ENCODE assay signal across 20 mouse cellular contexts in genomic region chr11:88495018-88495417, GRCm38 (mm10).
"Had no signal": no experiment of that assay in that cellular context is flagged by ENCODE, and none has a peak within 500 bp of the region (broad histone marks: within the 10 kb centered on the region; RNA-seq: fewer than 3 reads in every experiment).

No protein-coding gene starts in this region.

- H3K27me3 ChIP-seq: limb, embryonic 12.5 days; limb, embryonic 15.5 days; lung, embryonic 15.5 days; midbrain, embryonic 15.5 days; neural tube, embryonic 12.5 days; neural tube, embryonic 15.5 days had no signal

- DNase-seq: kidney, adult 18-20 months; kidney, adult 9 months; kidney, postnatal 10 days; kidney, postnatal 36 days; left cerebral cortex, postnatal 4 days; liver, postnatal 0 days; lung, postnatal 10 days; lung, postnatal 4 days; right cerebral cortex, adult 18-20 months; right cerebral cortex, postnatal 14 days; right cerebral cortex, postnatal 4 days; thymus, postnatal 25 days had no signal

- H3K4me3 ChIP-seq: limb, embryonic 12.5 days; limb, embryonic 15.5 days; lung, embryonic 15.5 days; midbrain, embryonic 15.5 days; neural tube, embryonic 12.5 days; neural tube, embryonic 15.5 days had no signal

- H3K4me2 ChIP-seq: limb, embryonic 12.5 days; limb, embryonic 15.5 days; liver, embryonic 11.5 days; lung, embryonic 15.5 days; midbrain, embryonic 15.5 days; neural tube, embryonic 12.5 days; neural tube, embryonic 15.5 days had no signal

- H3K27ac ChIP-seq: limb, embryonic 12.5 days; limb, embryonic 15.5 days; liver, embryonic 14.5 days; lung, embryonic 15.5 days; neural tube, embryonic 12.5 days had no signal

- H3K9ac ChIP-seq: limb, embryonic 12.5 days; limb, embryonic 15.5 days; liver, embryonic 14.5 days; liver, postnatal 0 days; lung, embryonic 15.5 days; midbrain, embryonic 15.5 days; neural tube, embryonic 12.5 days; neural tube, embryonic 15.5 days had no signal

- ATAC-seq: liver, postnatal 0 days; midbrain, embryonic 15.5 days had no signal

- H3K36me3 ChIP-seq: limb, embryonic 12.5 days; limb, embryonic 15.5 days; lung, embryonic 15.5 days; midbrain, embryonic 15.5 days; neural tube, embryonic 12.5 days; neural tube, embryonic 15.5 days had no signal

- H3K9me3 ChIP-seq: limb, embryonic 12.5 days; limb, embryonic 15.5 days; lung, embryonic 15.5 days; midbrain, embryonic 15.5 days; neural tube, embryonic 12.5 days; neural tube, embryonic 15.5 days had no signal
